Mouse (Mus musculus): ENCODE measurements around the gene Ranbp17. TPM values are rescaled to one million over a fixed set of nuclear protein-coding genes. Genes with fewer than 3 reads are reported as not detected.

Gene Ranbp17
- polyA plus RNA-seq, 1 experiment from 2014 or later, result 13.3 TPM

DNA sequence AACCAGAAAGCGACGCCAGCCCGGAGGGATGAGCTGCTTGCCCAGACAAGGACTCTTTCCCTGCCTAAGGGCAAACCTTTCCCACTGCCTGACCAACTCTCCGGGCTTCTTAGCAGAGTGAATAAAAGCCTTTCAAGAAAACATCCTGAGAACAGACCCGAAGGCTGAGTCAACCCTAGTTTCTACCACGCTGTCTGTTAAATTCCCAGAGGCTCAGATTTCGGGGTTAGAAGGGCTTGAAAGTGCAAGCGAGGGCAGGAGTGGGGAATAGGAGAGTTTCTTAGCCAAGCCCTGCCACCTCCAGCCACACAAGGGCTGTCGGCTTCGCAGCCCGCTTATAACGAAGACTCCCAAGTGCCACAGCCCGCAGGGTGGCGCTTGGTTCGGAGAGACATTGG, 314.4 kb downstream of the Ranbp17 start:
- H3K4me3 ChIP-seq (ENCODE audit: low read depth, low read length), result no peak overlapping the region
- no peak overlapping the region for H3K4me2 ChIP-seq (ENCODE audit: low read depth, low read length)
- DNase-seq (ENCODE audit: low spot score) (no peak), ATAC-seq (replicated peaks; ENCODE audit: insufficient number of reproducible peaks, low FRiP score, low TSS enrichment, low read depth) (no peak)
- peaks cover 9% of the 10 kb centered on the region for H3K4me1 ChIP-seq (ENCODE audit: control insufficient read depth, insufficient read depth, low read length)
- H3K9me3 ChIP-seq (replicated peaks; ENCODE audit: control insufficient read depth, low read length), result no peaks in the 10 kb centered on the region
- WGBS, result under 1% methylated on average over 15 of the region's 15 CpGs
- no peak overlapping the region for H3K27ac ChIP-seq (replicated peaks; ENCODE audit: low read depth, low read length)
- no peak overlapping the region for H3K9ac ChIP-seq (replicated peaks; ENCODE audit: low read length)
- H3K27me3 ChIP-seq (ENCODE audit: control insufficient read depth, insufficient read depth, low read length), result peaks cover 80% of the 10 kb centered on the region
- no peaks in the 10 kb centered on the region for H3K36me3 ChIP-seq (replicated peaks; ENCODE audit: control insufficient read depth, insufficient read depth, low read depth, low read length)

DNA sequence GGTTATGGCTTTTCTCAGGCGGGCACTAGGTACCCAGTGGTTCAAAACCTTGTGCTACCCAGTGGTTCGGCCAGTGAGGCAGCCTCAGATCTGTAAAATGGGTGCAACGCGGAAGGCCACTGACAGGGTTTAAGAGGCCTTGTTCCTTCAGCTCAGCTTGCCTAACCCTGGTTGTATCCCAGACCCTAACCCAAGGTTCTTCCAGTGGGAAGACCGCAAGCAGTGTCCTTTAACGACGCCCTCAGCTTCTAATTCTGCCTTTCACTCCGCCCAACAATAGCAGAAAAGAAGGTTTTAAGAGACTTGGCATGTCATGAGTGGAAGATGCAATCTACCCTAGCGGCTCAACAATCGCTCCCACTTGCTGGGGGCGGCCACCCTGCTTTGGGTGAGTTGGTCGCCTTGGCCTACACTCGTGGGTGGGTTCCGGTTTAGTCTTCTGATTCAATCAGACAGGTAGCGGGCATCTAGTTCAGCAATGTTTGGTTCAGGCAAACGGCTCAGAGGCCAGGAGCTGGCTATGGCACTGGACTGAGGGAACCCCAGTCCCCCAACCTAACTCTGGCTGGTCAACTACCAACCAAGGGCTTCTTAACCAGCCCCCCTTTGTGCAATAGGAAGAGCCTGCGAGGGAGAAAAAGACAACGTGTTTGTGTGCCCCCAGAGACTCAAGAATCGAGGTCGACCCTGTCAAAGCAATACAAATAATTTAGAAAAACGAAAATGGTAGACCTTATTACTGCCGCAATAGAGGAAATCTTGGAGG, 315.0 kb downstream of the Ranbp17 start:
- H3K27me3 ChIP-seq (ENCODE audit: control insufficient read depth, insufficient read depth, low read length), result peaks cover 83% of the 10 kb centered on the region
- H3K4me1 ChIP-seq (ENCODE audit: control insufficient read depth, insufficient read depth, low read length), result peaks cover 9% of the 10 kb centered on the region
- ATAC-seq (replicated peaks; ENCODE audit: insufficient number of reproducible peaks, low FRiP score, low TSS enrichment, low read depth) (no peak), DNase-seq (ENCODE audit: low spot score) (no peak)
- H3K9ac ChIP-seq (replicated peaks; ENCODE audit: low read length), result no peak overlapping the region
- no peak overlapping the region for H3K4me3 ChIP-seq (ENCODE audit: low read depth, low read length)
- no peak overlapping the region for H3K27ac ChIP-seq (replicated peaks; ENCODE audit: low read depth, low read length)
- H3K9me3 ChIP-seq (replicated peaks; ENCODE audit: control insufficient read depth, low read length), result no peaks in the 10 kb centered on the region
- no peak overlapping the region for H3K4me2 ChIP-seq (ENCODE audit: low read depth, low read length)
- no peaks in the 10 kb centered on the region for H3K36me3 ChIP-seq (replicated peaks; ENCODE audit: control insufficient read depth, insufficient read depth, low read depth, low read length)
- 16% methylated on average over 22 of the region's 22 CpGs for WGBS

DNA sequence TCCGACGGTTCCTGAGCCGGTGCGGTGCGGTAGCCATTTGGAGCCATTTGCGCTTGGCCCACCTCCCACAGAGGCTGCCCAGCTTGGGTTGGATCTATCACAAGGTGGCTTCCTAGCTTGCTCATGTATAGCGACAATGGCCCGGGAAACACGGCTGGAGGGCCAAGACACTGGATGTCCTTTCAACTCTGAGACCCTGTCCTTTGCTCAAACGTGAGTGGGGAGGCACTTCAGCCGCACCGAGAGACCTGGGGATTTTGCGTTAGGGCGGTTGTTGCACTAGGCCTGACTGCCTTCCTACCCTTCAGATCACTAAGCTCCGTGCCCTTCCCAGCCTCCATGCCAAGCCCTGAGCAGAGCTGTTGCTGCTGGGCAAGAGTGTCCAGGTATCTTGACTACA, 315.9 kb downstream of the Ranbp17 start:
- Histone ChIP-seq H3K36me3 (replicated peaks; ENCODE audit: control insufficient read depth, insufficient read depth, low read depth, low read length) (no peaks in the 10 kb centered on the region), H3K27ac (replicated peaks; ENCODE audit: low read depth, low read length) (no peak overlapping the region), H3K9ac (replicated peaks; ENCODE audit: low read length) (no peak overlapping the region), H3K4me2 (ENCODE audit: low read depth, low read length) (no peak overlapping the region), H3K27me3 (ENCODE audit: control insufficient read depth, insufficient read depth, low read length) (peaks cover 81% of the 10 kb centered on the region), H3K9me3 (replicated peaks; ENCODE audit: control insufficient read depth, low read length) (no peaks in the 10 kb centered on the region), H3K4me1 (ENCODE audit: control insufficient read depth, insufficient read depth, low read length) (peaks cover 9% of the 10 kb centered on the region; the same call in 1 of the 2 replicates), H3K4me3 (ENCODE audit: low read depth, low read length) (no peak overlapping the region)
- no peak for ATAC-seq (replicated peaks; ENCODE audit: insufficient number of reproducible peaks, low FRiP score, low TSS enrichment, low read depth)
- no peak for DNase-seq (ENCODE audit: low spot score)
- WGBS, result 12% methylated on average over 15 of the region's 15 CpGs

DNA sequence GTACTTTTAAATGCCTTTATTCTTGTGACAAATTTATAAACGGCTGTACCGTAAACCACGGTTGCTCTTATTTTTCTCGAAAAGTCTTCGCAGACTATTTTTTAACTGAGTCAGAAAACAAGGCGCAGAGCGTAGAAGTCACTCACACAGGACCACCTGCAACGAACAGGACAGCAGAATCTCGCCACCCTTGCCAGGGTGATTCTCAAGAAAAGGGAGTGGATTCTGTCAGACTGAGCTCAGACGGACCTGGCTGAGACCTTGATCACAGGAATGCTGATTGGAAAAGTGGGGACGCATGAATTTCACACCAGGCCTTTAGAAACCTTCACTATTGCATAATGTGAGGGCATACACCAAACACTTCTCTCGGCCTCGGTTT, 316.4 kb downstream of the Ranbp17 start:
- H3K4me1 ChIP-seq (ENCODE audit: control insufficient read depth, insufficient read depth, low read length), result peaks cover 9% of the 10 kb centered on the region; the same call in 1 of the 2 replicates
- no peak overlapping the region for H3K27ac ChIP-seq (replicated peaks; ENCODE audit: low read depth, low read length)
- no peaks in the 10 kb centered on the region for H3K9me3 ChIP-seq (replicated peaks; ENCODE audit: control insufficient read depth, low read length)
- peaks cover 76% of the 10 kb centered on the region for H3K27me3 ChIP-seq (ENCODE audit: control insufficient read depth, insufficient read depth, low read length)
- ATAC-seq (replicated peaks; ENCODE audit: insufficient number of reproducible peaks, low FRiP score, low TSS enrichment, low read depth) (no peak), DNase-seq (ENCODE audit: low spot score) (no peak)
- no peak overlapping the region for H3K4me3 ChIP-seq (ENCODE audit: low read depth, low read length)
- H3K36me3 ChIP-seq (replicated peaks; ENCODE audit: control insufficient read depth, insufficient read depth, low read depth, low read length), result no peaks in the 10 kb centered on the region
- 22% methylated on average over 13 of the region's 13 CpGs for WGBS
- no peak overlapping the region for H3K4me2 ChIP-seq (ENCODE audit: low read depth, low read length)
- H3K9ac ChIP-seq (replicated peaks; ENCODE audit: low read length), result no peak overlapping the region

DNA sequence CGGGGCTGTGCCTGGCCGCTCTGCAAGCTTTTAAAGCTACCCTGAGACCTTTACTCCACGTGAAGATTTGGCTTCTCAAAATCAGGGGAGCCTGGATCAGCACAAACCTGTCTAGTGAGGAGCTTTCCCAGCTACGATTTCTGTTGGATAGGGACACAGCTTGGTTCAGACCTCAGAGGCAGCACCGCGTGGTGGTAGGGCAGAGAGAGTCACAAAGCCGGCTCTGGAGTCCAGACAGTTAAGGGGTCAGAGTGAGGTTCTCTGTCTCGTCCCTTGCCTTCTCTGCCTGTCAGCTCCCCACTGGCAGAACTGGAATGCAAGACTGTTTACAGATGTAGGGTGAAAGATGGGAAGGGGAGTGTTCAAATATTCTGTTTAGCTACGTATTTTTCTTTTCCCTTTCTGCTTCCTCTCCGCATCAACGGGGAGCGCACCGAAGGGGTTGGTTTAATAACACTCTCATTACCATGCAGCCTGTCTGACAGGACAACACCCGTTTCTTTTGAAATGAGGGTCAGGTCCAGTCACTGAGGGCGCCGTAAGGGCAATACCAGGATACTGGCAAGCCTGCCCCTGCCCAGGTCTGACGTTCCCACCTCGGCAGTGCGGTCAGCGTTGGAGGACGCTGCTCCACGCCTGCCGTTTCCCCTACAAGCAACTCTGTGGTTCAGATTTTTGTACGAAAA, 317.0 kb downstream of the Ranbp17 start:
- Histone ChIP-seq H3K27me3 (ENCODE audit: control insufficient read depth, insufficient read depth, low read length) (peaks cover 71% of the 10 kb centered on the region), H3K27ac (replicated peaks; ENCODE audit: low read depth, low read length) (no peak overlapping the region), H3K4me1 (ENCODE audit: control insufficient read depth, insufficient read depth, low read length) (peaks cover 9% of the 10 kb centered on the region; the same call in 1 of the 2 replicates), H3K36me3 (replicated peaks; ENCODE audit: control insufficient read depth, insufficient read depth, low read depth, low read length) (no peaks in the 10 kb centered on the region), H3K9ac (replicated peaks; ENCODE audit: low read length) (no peak overlapping the region), H3K4me2 (ENCODE audit: low read depth, low read length) (no peak overlapping the region), H3K9me3 (replicated peaks; ENCODE audit: control insufficient read depth, low read length) (no peaks in the 10 kb centered on the region), H3K4me3 (ENCODE audit: low read depth, low read length) (no peak overlapping the region)
- ATAC-seq (replicated peaks; ENCODE audit: insufficient number of reproducible peaks, low FRiP score, low TSS enrichment, low read depth) (no peak), DNase-seq (ENCODE audit: low spot score) (no peak)
- 9% methylated on average over 24 of the region's 24 CpGs for WGBS

DNA sequence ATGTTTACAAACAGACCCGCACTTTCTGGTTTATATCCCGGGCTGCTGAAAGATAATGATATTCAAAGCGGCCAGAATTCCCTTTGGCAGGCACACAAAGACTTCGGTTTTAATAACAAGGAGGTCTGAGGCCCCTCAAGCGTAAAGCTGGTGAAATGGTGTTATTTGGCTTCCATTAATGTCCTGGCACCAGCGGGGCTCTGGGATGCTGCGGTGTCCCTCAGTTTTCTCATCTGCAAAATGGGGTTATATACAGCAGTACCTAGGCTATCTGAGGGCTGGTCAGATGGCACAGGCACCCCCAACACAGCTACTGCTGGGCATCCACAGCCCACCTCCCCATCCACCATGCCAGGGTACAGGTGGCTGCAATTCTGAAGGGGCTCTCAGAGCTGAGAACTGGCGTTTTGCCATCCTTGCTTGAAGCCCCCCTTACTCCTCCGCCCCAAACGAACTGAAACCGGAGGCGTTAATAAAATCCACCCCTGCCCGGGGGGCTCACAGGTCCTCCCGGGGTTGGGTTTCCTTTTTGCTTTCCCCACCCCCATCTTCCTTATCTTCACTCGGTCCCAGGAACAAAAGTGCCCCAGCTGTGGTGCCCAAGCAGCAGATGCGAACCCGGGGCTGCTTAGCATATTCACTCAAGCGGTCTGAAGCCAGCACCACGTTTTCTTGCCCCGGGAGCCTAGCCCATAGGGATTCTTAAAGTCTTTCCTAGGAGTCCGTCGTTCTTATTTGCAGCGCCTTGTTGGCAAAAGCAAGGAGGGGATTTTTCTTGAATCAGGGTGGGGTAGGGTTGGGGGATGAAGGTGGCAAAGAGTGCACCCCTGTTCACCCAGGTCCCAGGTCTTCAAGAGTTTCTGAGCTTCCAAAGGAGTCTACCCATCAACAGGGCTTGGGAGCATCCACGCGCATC, 317.8 kb downstream of the Ranbp17 start:
- WGBS, result 4% methylated on average over 25 of the region's 25 CpGs
- Histone ChIP-seq H3K36me3 (replicated peaks; ENCODE audit: control insufficient read depth, insufficient read depth, low read depth, low read length) (no peaks in the 10 kb centered on the region), H3K4me3 (ENCODE audit: low read depth, low read length) (no peak overlapping the region), H3K27ac (replicated peaks; ENCODE audit: low read depth, low read length) (no peak overlapping the region), H3K4me2 (ENCODE audit: low read depth, low read length) (no peak overlapping the region), H3K9me3 (replicated peaks; ENCODE audit: control insufficient read depth, low read length) (no peaks in the 10 kb centered on the region), H3K9ac (replicated peaks; ENCODE audit: low read length) (no peak overlapping the region), H3K27me3 (ENCODE audit: control insufficient read depth, insufficient read depth, low read length) (peaks cover 64% of the 10 kb centered on the region), H3K4me1 (ENCODE audit: control insufficient read depth, insufficient read depth, low read length) (peaks cover 6% of the 10 kb centered on the region; the same call in 1 of the 2 replicates)
- DNase-seq (ENCODE audit: low spot score), result no peak
- no peak for ATAC-seq (replicated peaks; ENCODE audit: insufficient number of reproducible peaks, low FRiP score, low TSS enrichment, low read depth)

DNA sequence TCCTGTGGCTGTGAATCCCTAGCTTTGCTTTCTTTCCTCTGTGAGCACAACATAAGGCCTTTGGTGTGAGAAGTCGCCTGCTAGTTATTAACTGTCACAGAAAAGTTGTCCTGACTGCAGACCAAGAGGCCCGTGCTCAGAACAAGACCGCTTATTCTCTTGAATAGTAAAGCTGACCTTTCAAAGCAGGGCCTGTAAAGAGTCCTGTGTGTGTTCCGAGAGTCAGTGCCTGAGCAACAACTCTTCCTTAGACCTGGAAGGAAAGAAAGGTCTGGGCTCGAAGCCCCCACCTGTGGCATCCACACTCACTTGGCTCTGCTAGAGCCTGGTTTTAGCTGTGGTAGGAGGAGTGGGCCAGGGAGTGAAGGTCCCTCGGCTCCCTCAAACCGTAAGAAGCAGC, 318.5 kb downstream of the Ranbp17 start:
- ATAC-seq (replicated peaks; ENCODE audit: insufficient number of reproducible peaks, low FRiP score, low TSS enrichment, low read depth), result no peak
- Histone ChIP-seq H3K9me3 (replicated peaks; ENCODE audit: control insufficient read depth, low read length) (no peaks in the 10 kb centered on the region), H3K27ac (replicated peaks; ENCODE audit: low read depth, low read length) (no peak overlapping the region), H3K4me2 (ENCODE audit: low read depth, low read length) (no peak overlapping the region), H3K4me3 (ENCODE audit: low read depth, low read length) (no peak overlapping the region), H3K9ac (replicated peaks; ENCODE audit: low read length) (no peak overlapping the region), H3K36me3 (replicated peaks; ENCODE audit: control insufficient read depth, insufficient read depth, low read depth, low read length) (no peaks in the 10 kb centered on the region), H3K27me3 (ENCODE audit: control insufficient read depth, insufficient read depth, low read length) (peaks cover 57% of the 10 kb centered on the region), H3K4me1 (ENCODE audit: control insufficient read depth, insufficient read depth, low read length) (peaks cover under 1% of the 10 kb centered on the region; the same call in 1 of the 2 replicates)
- 14% methylated on average over 7 of the region's 7 CpGs for WGBS
- no peak for DNase-seq (ENCODE audit: low spot score)

Data from embryonic facial prominence, embryonic 11.5 days (tissue).